Mouse (Mus musculus) frontal cortex, adult (tissue): Measurements from ENCODE around the gene Sstr4.

Experiments used
- ATAC-seq: cut with Nextera tagmentation; 2 replicates; pipeline ENCODE4 v1.9.2; 2017; ENCODE audit warnings: mild to moderate bottlenecking, moderate library complexity, mixed read lengths; ENCODE audit not compliant: low TSS enrichment

The Sstr4 gene

DNA sequence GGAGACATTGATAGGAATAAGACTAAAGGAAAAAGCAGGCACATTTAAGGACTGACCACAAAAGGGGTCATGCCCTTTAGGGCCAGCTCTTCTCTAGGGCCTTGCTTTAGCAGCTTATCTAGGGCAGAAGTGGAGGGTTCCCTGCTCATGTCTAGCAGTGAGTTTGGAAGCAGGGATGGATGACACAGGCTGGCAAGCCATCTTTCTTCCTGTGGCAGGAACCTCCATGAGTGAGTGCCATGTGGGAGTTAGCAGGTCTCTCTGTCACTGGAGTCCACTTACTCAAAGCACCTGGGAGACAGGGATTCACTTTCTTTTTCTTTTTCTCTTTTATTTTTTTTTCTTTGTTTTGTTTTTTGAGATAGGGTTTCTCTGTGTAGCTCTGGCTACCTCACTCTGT, 1.3 kb upstream of the Sstr4 start:
- ATAC-seq, result no peak

DNA sequence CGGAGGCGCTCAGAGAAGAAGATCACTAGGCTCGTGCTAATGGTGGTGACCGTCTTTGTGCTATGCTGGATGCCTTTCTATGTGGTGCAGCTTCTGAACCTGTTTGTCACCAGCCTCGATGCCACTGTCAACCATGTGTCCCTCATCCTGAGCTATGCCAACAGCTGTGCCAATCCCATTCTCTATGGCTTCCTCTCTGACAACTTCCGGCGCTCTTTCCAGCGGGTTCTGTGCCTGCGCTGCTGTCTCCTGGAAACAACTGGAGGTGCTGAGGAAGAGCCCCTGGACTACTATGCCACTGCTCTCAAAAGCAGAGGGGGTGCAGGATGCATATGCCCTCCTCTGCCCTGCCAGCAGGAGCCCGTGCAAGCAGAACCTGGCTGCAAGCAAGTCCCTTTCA, 1.1 kb downstream of the Sstr4 start:
- ATAC-seq, result peak; percentile 30

DNA sequence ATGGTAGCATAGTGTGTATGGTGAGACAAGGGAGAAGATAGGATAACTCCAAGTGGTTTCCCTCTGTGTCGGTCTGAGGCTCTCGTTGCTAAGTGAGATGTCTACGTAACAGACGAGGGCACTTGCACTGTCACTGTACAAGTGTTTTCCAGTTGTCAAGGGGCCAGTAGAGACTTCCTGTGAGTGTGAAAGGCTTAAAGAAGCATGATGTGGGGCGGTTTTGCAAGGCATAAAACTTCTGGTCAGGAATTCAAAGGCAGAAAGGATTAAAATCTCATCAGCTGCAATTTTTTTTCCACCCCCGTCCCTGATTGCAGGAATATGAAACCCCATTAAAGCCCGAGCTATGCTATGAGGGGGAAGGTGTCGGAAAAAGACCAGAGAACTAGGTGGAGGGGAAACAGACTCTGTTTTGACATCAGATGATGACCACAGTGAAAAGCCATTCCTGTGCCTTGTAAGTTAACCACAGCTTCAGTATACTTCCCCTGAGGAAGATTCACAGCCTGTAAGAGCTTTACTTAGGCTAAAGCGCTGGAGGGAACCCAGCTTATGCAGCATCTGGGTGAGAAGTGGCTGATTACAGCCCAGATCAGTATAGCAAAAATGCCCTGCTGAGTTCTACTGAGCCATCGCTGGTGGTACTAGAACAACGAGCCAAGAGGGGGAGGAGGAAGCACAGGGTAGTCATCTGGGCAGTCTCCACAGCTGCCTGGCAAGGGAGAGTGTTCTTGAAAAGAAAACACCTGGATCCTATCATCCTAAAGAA, 2.1 kb downstream of the Sstr4 start:
- peak; percentile 39 for ATAC-seq

DNA sequence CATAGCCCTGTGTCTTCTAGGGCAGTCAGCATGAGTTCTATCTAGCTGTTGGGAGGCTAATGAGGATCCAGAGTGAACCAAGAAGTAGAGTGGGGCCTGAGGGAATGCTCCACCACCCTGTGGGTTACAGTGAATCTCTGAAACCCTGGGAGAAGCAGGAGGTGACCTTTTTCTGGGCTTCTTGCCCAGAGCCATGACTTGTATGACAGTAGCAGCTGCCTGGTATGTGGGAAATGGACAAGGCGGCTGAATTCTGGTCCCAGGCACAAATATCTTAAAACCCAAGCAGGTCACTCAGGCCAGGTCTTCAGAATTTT, 2.6 kb downstream of the Sstr4 start:
- no peak for ATAC-seq

DNA sequence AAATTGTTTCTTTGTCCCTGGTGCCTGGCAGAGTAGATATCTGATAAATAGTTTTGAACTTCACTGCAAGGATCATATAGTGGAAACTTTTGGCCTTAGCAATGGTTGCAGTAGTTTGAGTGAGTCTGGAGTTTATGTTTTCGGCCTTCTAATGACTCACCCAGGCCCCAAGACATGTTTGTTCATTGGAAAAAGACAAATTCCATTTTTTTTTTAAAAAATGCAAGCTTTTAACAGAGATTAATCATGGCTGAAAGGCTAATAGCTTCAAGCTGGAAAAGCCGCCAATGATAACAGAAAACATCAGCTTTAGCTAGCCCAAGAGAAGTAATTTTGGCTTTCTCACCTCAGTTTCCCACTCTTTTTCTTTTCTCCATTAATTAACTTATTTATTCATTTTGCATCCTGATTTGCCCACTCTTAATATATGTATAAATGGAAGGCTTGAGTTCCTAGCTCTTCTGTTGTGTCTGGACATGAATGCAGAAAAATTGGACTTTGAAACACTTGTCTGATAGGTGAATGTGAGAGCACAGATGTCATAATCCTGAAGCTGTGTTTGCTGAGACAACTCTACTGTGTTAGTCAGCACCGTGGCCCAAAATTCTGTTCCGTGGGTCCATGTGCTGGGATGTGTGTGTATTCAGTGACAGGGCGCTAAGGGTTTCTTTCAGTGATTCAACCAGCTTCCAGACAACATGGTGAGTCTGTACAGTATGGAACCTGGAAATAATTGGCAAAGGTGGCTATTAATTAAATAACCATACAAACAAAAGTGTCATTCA, 3.9 kb downstream of the Sstr4 start:
- ATAC-seq, result no peak

DNA sequence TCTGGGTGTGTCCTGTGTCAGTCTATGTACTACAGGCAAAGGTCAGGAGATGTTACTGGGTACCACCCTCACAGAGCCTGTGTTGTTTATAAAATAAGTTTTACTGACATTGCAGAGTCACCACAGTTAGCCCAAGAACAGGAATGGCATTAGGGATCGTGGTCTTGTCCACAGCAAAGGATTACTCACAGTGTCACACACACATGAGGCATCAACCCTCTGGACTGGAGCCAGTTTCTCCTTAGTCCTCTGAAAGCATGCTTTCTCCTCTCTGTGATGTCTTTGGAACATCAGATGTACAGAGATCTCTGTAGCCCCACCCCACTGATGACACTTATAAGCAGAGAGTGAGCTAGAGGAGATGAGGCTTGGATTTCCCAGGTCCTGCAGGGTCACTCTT, 7.1 kb downstream of the Sstr4 start:
- no peak for ATAC-seq

DNA sequence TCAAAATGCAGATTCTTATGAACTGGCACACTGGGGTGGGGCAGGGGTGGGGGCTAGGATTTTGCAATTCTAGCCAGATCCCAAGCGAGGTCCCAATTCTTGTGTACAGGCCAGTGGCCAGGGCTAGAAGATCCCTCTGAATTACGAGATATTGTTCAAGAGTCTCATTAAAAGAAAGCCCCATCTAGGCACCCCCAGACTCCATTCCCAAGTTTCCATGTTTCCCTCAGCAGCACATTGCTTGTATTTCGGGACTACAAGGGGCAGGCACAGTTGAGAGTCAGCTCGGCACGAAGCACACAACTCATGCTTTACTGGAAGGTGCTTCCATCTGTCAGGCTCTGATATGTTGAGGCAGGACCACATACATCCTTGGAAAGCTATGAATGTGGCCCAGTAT, 9.8 kb downstream of the Sstr4 start:
- ATAC-seq, result no peak

DNA sequence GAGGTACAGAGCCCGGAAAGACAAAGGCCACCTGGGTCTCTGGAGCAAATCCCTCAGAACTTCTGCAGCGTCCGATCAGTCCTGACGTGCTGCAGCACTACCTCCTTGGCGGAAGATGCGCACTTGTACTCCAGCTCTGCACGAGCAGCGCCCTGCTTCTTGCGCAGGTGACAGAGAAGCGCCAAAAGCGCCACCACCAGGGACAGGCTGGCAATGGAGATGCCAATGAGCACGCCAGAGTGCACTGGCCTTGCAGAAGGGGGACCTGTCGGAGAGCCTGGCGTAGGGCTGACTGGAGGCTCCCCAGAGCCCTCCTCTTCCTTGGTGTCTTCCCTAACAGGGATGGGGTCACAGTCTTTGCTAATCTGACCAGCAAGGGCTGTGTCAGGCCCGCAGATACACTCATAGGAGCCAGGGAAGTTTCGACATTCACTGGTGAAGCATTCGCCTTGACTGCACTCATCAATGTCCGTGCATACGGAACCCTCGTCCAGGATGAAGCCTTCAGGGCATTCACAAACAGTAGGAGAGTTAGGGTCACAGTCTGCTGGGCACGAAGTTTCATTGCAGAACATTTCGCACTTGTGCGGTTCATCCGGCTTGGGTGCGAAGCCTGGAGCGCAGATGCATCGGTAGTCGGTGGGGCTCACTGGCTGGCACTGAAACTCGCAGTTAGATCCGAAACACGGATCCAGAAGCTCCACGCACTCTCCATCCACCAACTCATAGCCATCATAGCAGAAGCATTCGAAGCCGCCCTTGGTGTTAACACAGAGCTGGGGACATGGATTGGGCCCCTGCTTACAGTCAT, 11.2 kb downstream of the Sstr4 start:
- ATAC-seq, result peak; percentile 55; the same call in 1 of the 2 replicates

DNA sequence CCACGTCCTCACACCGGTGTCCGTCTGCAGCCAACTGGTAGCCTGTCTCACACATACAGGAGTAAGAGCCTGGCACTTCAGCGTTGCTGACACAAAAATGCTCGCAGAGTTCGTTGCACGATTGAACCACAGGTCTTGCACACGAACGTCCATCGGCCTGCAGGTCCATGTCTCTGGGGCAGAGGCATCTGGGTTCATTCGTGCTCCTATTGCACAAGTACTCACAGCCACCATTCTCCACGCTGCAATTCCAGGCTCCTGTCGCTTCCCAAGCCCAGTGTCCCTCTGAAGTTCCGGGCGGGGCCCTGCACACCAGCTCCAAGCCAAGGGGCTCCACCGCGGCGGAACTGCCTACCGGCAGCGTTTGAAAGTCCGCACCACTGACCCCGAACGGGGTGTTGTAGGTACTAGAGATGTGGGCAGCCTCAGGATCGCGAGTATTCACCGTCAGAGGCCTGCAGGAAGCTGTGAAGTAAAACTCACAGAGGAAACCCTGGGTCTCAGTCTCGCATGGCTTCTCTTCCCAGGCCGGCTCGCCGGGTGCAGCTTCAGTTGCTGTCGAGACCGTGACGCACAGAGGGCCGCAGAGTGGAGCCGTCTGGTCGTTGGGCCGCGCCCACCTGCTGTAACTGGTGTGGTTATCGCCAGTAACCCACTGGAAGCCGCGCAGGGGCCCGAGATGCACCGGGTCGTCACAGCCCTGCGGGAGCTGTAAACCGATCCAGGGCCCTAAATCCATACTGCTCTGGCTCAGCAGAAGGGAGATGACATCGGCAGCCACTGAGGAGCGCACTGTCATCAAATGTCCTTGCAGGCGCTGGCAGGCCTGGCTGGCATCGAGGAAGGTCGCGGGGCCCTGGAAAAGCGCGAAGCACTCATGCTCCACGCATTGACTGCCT, 12.1 kb downstream of the Sstr4 start:
- ATAC-seq, result no peak

DNA sequence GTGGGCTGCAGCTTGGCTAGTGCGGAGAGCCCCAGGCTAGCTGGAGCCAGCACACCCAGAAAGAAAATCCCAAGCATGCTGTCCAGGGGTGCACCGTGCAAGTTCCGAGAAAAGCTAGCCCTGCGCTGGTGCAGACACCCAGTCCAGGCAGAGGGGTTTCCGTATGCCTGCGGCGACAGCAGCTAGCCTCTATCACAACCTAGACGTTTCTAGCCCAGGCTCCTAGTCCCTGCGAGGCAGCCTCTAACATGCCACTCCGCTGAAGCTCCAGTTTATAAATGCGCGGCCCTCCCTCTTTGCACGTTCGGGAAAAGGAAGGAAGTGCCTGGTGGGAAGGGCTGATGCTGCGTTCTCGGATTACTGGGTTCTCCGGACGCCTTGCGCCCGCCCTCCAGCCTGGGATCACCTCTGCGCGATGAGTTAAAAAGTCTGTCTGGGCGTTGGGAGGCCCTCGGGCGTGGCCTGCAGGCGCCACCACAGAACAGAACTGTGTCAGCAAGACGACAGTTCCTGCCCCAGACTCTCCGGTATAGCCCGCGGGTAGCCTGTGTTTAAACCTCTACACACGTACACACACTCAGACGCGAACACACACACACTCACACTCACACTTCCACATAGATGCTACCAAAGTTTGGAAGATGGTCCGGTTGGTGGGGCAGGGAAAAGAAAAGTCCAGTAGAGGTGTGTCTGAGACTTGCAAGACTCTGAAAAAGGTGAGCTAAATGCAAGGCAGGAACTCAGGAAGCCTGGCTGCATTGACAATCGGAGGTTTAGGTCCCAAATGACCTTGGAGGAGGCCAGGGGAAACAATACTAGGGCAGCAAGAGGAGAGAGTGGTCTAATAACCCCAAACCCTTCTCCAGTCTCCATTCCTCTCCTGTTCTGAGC, 13.0 kb downstream of the Sstr4 start, which contains the start of gene Thbd:
Thbd (minus strand) TSS at position 319 of the 891 bp plus-strand sequence.
- no peak; the same call in 1 of the 2 replicates for ATAC-seq

DNA sequence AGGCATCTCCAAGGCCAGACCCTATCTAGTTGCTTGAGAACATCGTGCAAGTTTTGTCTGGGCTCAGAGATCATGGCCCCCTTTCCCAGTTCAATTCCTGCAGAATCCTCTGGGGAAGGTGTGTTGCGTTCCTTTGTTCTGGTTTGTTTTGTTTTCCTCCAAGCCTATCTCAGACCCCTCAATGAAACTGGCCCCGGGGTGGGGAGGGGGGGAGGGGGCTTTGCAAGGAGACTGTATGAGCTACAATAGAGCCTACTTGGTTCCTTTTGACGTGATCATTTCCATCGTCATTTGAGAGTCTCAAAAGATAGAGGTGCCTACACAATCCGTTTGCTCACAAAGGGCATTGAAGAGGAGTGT, 13.6 kb downstream of the Sstr4 start:
- no peak for ATAC-seq

DNA sequence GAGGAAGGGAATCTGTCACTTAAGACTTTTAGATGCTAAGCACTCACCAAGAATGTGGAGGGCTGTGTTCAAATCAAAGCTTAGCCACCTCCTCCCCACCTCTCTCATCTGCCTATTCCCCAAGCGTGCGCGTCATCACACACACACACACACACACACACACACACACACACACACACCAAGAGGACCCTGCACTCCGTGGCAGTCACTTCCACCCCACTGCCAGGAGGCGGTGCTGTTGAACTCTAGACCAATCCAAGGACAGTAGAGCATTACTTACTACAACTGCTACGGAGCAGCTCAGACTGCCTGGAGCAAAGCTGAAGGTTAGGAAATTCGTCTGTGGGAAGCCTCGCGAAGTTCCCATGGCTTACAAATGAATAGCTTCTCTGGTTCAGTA, 14.0 kb downstream of the Sstr4 start:
- peak; percentile 88 for ATAC-seq

DNA sequence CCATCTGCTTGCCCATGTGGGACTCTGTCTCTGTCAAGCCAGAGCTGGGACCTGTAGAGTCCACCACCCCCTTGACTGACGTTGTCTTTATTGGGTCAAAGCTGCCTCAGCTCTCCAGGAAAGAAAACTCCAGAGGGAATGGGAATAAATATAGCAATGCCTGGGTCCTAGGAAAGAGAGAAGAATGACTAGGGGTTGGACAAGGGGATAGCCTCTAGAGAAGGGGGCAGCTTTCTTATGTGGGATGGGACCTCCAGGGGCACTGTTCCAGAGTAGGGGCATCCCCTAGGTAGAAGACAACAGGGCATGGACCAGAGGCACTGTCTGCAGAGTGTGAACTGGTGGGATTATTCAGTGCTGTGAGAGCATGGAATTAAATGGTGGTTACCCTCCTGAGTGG, 14.7 kb downstream of the Sstr4 start:
- ATAC-seq, result no peak

DNA sequence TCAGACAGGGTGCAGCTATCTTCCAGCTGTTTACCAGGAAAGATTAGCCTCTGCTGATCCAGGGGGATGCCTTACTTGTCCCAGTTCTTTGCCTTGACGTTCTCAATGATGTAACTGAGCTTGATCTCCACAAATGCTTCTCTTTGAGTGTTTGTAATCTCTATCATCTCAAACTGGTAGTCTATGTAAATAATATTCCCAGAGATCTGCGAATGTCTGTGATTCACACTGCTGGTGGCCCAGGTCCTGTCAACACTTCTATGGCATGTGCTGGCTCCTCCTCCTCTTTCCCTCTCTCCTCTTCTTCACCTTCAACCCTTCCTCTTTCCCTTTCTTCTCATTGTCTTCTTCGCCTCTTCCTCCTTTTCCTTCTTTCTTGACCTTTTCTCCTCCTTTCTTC, 24.0 kb downstream of the Sstr4 start:
- no peak for ATAC-seq

DNA sequence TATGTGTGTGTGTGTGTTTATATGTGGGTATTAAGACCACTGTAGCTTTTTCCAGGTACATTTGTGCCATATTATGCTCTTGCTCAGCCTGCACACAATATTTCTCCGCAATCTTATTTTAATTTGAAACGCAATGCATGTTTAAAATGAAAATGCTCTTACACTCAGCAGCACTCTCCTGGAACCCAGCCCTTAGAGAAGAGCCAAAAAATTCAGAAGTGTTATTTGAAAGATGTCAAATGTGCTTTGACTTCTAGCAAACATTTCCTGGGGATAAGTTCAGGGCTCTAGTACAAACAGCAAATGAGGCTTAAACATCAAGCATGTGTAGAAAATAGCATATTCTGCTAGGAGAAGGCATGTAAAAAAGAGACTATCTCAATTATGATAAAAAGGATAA, 24.6 kb downstream of the Sstr4 start:
- ATAC-seq, result no peak

DNA sequence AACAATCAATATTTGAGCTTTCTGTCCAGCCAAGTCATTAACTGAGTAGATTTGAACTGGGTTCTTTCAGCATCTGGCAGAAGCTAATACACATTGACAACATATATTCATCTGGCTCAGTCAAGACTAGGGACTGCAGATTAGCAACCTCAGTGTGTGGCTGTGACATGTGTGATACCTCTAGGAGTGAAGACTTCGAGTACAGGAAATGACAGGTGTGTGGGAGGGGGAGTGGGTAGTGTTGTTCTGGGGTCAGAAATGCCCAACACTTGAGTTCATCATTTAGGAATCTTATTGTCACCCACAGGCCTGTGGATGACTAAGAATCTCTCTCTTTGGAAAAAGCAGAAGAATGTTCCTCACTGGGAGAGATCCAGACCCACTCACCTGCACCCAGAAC, 26.0 kb downstream of the Sstr4 start:
- no peak for ATAC-seq

DNA sequence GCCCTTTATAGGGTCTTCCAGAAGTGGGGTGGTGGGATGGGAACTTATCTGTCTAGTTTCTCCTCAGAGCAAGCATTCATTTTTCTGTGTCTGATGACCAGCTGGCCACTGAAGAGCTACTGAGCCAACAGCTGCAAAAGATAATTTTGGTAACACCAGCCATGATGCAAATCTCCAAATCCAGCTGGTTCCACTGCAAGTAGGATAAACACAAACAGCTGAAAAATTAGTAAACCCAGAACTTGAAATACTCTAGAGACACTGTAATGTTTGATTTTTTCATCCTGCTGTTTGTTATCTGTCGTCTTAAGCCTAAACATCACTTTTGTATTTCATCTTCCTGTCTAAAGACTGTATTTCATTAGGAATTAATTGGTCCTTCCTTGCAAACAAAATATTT, 26.6 kb downstream of the Sstr4 start:
- peak; percentile 52; the same call in 1 of the 2 replicates for ATAC-seq

DNA sequence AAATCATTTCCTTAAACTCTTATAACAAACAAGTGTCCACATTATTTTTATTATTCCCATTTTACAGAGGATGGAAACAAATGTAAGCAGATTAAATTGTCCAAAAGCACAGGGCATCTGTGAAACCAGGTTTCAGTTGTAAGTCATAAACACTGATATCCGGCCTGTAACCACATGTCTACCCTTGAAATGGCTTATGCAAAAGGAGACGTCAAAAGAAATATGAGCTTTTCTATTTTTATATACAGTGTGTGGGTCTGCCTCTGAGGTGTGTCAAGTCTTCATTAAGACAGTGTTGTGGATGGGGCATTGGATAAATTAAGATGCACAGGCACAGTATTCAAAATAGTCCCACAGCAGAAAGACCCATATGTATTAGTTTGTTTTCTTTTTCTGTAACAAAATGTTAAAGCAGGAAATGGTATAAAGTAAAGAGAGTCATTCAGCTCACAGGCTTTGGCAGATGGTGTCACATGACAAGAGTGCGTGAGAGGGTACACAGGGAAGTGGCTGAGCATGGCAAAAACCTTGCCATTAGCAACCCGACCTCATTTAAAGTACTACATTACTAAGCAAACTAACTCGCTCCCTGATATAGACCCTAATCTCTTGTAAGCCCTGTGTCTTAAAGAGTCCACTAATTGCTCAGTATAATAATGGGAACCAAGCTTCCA, 30.7 kb downstream of the Sstr4 start:
- ATAC-seq, result no peak

DNA sequence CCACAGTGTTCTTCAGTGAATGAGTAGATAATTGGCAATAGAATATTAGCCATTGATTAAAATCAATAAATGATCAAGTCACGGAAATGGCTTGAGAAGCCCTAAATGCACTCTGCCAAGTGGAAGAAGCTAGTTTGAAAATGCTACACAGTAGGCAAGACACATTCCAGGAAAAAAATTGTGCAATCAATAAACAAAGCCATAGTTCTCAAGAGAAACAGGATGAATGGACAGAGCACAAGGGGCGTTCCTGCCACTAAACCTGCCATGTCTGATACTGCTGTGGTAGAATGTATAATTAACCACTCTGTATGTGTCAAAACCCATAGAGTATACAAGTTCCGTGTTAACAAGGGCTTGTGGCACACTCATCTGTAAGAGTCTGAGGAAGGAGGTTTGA, 32.4 kb downstream of the Sstr4 start:
- no peak for ATAC-seq

DNA sequence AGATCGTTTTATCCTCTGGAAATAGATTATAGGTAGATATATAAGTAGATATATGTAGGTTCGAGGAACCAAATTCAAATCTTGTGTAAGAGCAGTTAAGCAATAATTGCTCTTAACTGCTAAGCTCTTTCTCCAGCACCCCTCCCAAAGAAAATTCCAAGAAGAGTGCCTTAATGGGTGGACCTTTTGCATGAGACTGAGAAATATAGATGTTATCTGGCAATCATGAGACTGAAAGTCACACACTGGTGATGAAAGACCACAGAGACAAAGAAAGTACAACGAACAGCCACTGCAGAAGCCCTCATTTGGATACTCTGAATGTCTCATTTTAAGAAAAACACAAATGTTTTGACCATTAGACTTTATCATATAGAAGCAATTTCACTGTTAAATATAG, 33.4 kb downstream of the Sstr4 start:
- no peak for ATAC-seq
